Mouse (Mus musculus) CH12.LX (cell line): Measurements from ENCODE around the gene Ugt1a2. TPM values are rescaled to one million over a fixed set of nuclear protein-coding genes. Genes with fewer than 3 reads are reported as not detected.

ENCODE experiments used
- DNase-seq: peaks from one replicate; pipeline ENCODE4 v3.0.0-alpha.2; 2013; ENCODE audit errors: extremely low read depth
- H3K27ac ChIP-seq: 2 replicates; pipeline ENCODE4 v1.5.1; 2012; ENCODE audit warnings: low read depth, mild to moderate bottlenecking, control low read depth, moderate library complexity; ENCODE audit not compliant: insufficient read depth
- H3K27me3 ChIP-seq: replicated peaks from 2 replicates; pipeline ENCODE3; 2012; ENCODE audit warnings: inconsistent platforms
- H3K36me3 ChIP-seq, 2 experiments: replicated peaks in 1 of 2; 2 replicates each; pipeline versions ENCODE3 to v1.6.1; 2012; ENCODE audit warnings: inconsistent platforms in 1 of 2, low read length in 1 of 2, mild to moderate bottlenecking in 1 of 2, mixed read lengths in 1 of 2, moderate library complexity in 1 of 2; ENCODE audit not compliant: control insufficient read depth in 1 of 2, insufficient read depth in 1 of 2
- H3K4me1 ChIP-seq, 2 experiments: 2 replicates each; pipeline ENCODE4 v1.6.1; 2012; ENCODE audit warnings: inconsistent platforms in 1 of 2, moderate library complexity in 1 of 2; ENCODE audit not compliant: insufficient read depth in 2 of 2, control insufficient read depth in 1 of 2
- H3K4me2 ChIP-seq: 2 replicates; pipeline ENCODE4 v1.6.1; 2012; ENCODE audit warnings: low read depth, mild to moderate bottlenecking, control low read depth; ENCODE audit not compliant: poor library complexity, insufficient read depth, severe bottlenecking
- H3K4me3 ChIP-seq, 3 experiments: fragments of 150-350 bp in 1 of 3; sonication (generic) in 1 of 3; replicated peaks in 1 of 3; 2 replicates each; pipeline versions ENCODE3 to v1.5.1; 2011 to 2012; ENCODE audit warnings: low read depth in 2 of 3, low read length in 2 of 3, mild to moderate bottlenecking in 2 of 3, moderate library complexity in 2 of 3, control low read depth in 1 of 3, improper control_type of control experiment in 1 of 3, inconsistent platforms in 1 of 3, mixed read lengths in 1 of 3; ENCODE audit not compliant: poor library complexity in 1 of 3
- H3K79me2 ChIP-seq: replicated peaks from 2 replicates; pipeline ENCODE4 v1.6.1; 2012; ENCODE audit warnings: mild to moderate bottlenecking, moderate library complexity; ENCODE audit not compliant: control insufficient read depth, poor library complexity, insufficient read depth, severe bottlenecking; ENCODE audit errors: extremely low read depth
- H3K9ac ChIP-seq: 2 replicates; pipeline ENCODE4 v1.6.1; 2012; ENCODE audit warnings: low read depth, mild to moderate bottlenecking, control low read depth, moderate library complexity; ENCODE audit not compliant: insufficient read depth
- H3K9me3 ChIP-seq: replicated peaks from 2 replicates; pipeline ENCODE3; 2012; ENCODE audit warnings: low read length, inconsistent platforms, mixed read lengths
- CHD1 ChIP-seq: IDR thresholded peaks from 2 replicates; pipeline ENCODE4 v1.6.1; 2012; ENCODE audit warnings: low read depth, low read length, improper control_type of control experiment, inconsistent platforms
- CHD2 ChIP-seq: IDR thresholded peaks from 2 replicates; pipeline ENCODE4 v1.6.1; 2011; ENCODE audit warnings: low read length, improper control_type of control experiment
- CTCF ChIP-seq, 2 experiments: IDR thresholded peaks in 1 of 2; conservative IDR thresholded peaks in 1 of 2; 2 replicates each; pipeline ENCODE4 v1.5.1; 2011 to 2012; ENCODE audit warnings: low read depth in 2 of 2, low read length in 2 of 2, improper control_type of control experiment in 1 of 2, inconsistent platforms in 1 of 2, mild to moderate bottlenecking in 1 of 2, moderate library complexity in 1 of 2
- ELF1 ChIP-seq: IDR thresholded peaks from 2 replicates; pipeline ENCODE4 v1.6.1; 2014; ENCODE audit warnings: low read depth, mild to moderate bottlenecking, inconsistent platforms, low read length, improper control_type of control experiment
- EP300 ChIP-seq: IDR thresholded peaks from 2 replicates; pipeline ENCODE4 v1.6.1; 2011; ENCODE audit warnings: low read length, improper control_type of control experiment
- ETS1 ChIP-seq: conservative IDR thresholded peaks from 2 replicates; pipeline ENCODE4 v1.6.1; 2012; ENCODE audit warnings: low read depth, mild to moderate bottlenecking, inconsistent platforms, low read length, improper control_type of control experiment, moderate library complexity
- GABPA ChIP-seq: IDR thresholded peaks from 2 replicates; pipeline ENCODE4 v1.6.1; 2012; ENCODE audit warnings: low read depth, low read length, improper control_type of control experiment, inconsistent platforms; ENCODE audit not compliant: insufficient replicate concordance
- IRF4 ChIP-seq: IDR thresholded peaks from 2 replicates; pipeline ENCODE4 v1.6.1; 2014; ENCODE audit warnings: low read depth, mild to moderate bottlenecking, inconsistent platforms, low read length, improper control_type of control experiment
- JUN ChIP-seq: IDR thresholded peaks from 2 replicates; pipeline ENCODE4 v1.6.1; 2011; ENCODE audit warnings: low read depth, mild to moderate bottlenecking, low read length, improper control_type of control experiment, moderate library complexity; ENCODE audit not compliant: insufficient read depth
- KAT2A ChIP-seq: IDR thresholded peaks from 2 replicates; pipeline ENCODE4 v1.6.1; 2012; ENCODE audit warnings: low read length, improper control_type of control experiment, inconsistent platforms; ENCODE audit not compliant: insufficient replicate concordance
- MAFK ChIP-seq: IDR thresholded peaks from 2 replicates; pipeline ENCODE4 v1.6.1; 2011; ENCODE audit warnings: low read length, improper control_type of control experiment; ENCODE audit not compliant: insufficient replicate concordance
- MAZ ChIP-seq: IDR thresholded peaks from 2 replicates; pipeline ENCODE4 v1.6.1; 2012; ENCODE audit warnings: low read depth, mild to moderate bottlenecking, inconsistent platforms, low read length, improper control_type of control experiment, moderate library complexity
- MEF2A ChIP-seq: IDR thresholded peaks from 2 replicates; pipeline ENCODE4 v1.6.1; 2014; ENCODE audit warnings: low read depth, mild to moderate bottlenecking, inconsistent platforms, low read length, improper control_type of control experiment, borderline replicate concordance
- NELFE ChIP-seq: IDR thresholded peaks from 2 replicates; pipeline ENCODE4 v1.6.1; 2011; ENCODE audit warnings: low read depth, low read length, improper control_type of control experiment
- PAX5 ChIP-seq: IDR thresholded peaks from 2 replicates; pipeline ENCODE4 v1.6.1; 2012; ENCODE audit warnings: low read length, inconsistent platforms, mixed read lengths
- RCOR1 ChIP-seq: conservative IDR thresholded peaks from 2 replicates; pipeline ENCODE4 v1.6.1; 2012; ENCODE audit warnings: low read depth, mild to moderate bottlenecking, inconsistent platforms, low read length, improper control_type of control experiment
- SIN3A ChIP-seq: IDR thresholded peaks from 2 replicates; pipeline ENCODE4 v1.6.1; 2012; ENCODE audit warnings: low read length, improper control_type of control experiment, inconsistent platforms
- SMC3 ChIP-seq: IDR thresholded peaks from 2 replicates; pipeline ENCODE4 v1.6.1; 2011; ENCODE audit warnings: low read depth, low read length, improper control_type of control experiment
- UBTF ChIP-seq: IDR thresholded peaks from 2 replicates; pipeline ENCODE4 v1.6.1; 2012; ENCODE audit warnings: low read depth, mild to moderate bottlenecking, inconsistent platforms, low read length, improper control_type of control experiment, moderate library complexity
- USF1 ChIP-seq: IDR thresholded peaks from 2 replicates; pipeline ENCODE4 v1.6.1; 2014; ENCODE audit warnings: low read depth, mild to moderate bottlenecking, inconsistent platforms, low read length, improper control_type of control experiment
- USF2 ChIP-seq: conservative IDR thresholded peaks from 2 replicates; pipeline ENCODE4 v1.6.1; 2011; ENCODE audit warnings: low read depth, low read length, improper control_type of control experiment
- ZC3H11A ChIP-seq: IDR thresholded peaks from 2 replicates; pipeline ENCODE4 v1.6.1; 2012; ENCODE audit warnings: low read depth, mild to moderate bottlenecking, inconsistent platforms, low read length, improper control_type of control experiment
- ZKSCAN1 ChIP-seq: IDR thresholded peaks from 2 replicates; pipeline ENCODE4 v1.6.1; 2012; ENCODE audit warnings: low read depth, inconsistent platforms, low read length, improper control_type of control experiment, borderline replicate concordance
- ZMIZ1 ChIP-seq: IDR thresholded peaks from 2 replicates; pipeline ENCODE4 v1.6.1; 2012; ENCODE audit warnings: low read depth, mild to moderate bottlenecking, inconsistent platforms, low read length, improper control_type of control experiment
- ZNF384 ChIP-seq: IDR thresholded peaks from 2 replicates; pipeline ENCODE4 v1.6.1; 2012; ENCODE audit warnings: low read depth, low read length, improper control_type of control experiment, inconsistent platforms
- dilution Hi-C: fragments of 300-500 bp; cut with MboI; formaldehyde crosslinking; loops from 2 replicates; pipeline ENCODE4 v1.14.3; 2020; ENCODE audit warnings: low sequenced_read_pairs; ENCODE audit not compliant: extremely low pct_unique_long_range_greater_than_20kb, extremely low pct_ligation_motif_present
- in situ Hi-C: fragments of 300-500 bp; cut with MboI; formaldehyde crosslinking; loops from 3 replicates; pipeline ENCODE4 v1.14.3; 2019; ENCODE audit warnings: low sequenced_read_pairs, low pct_ligation_motif_present, low pct_unique_long_range_greater_than_20kb, mixed read lengths
- polyA plus RNA-seq: library from polyadenylated mRNA; unstranded; fragments of >175 nt; gene quantifications from 2 replicates; pipeline ENCODE4 v1.2.1, GENCODE M21; 2012; ENCODE audit warnings: low read depth; ENCODE audit not compliant: insufficient read length
- total RNA-seq, 2 experiments: library from RNA; depleted of rRNA; stranded (reverse); fragments of 300-350 nt in 1 of 2; fragments of >200 nt in 1 of 2; gene quantifications; 2 replicates each; pipeline ENCODE4 v1.2.3; 2012 to 2014

Gene Ugt1a2
- total and polyA plus RNA-seq, 3 experiments: not detected

DNA sequence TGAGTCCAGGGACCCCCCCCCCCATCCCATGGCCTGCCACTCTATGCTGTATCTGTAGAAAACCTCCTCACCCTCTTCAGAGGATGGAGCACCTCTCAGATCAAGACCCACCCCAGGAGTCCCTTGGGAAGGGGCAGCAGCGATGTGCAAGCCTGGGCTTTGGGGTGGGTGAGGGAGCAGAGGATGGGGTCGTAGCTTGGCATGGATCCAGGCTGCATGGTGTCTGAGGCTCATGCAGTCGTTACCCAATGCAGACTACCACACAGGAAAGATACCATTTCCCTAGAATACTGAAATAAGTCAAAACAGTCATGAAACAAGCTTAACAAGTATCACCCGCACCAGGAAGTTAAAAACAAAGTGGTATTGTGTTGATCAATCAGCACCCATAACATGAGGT is 48.3 kb downstream of the Ugt1a2 start:
- no peak overlapping the region for H3K27ac ChIP-seq
- H3K36me3 ChIP-seq: no peaks in the 10 kb centered on the region
- in situ Hi-C loops (no loop called here), dilution Hi-C loops (no loop called here)
- no peak overlapping the region for H3K9ac ChIP-seq
- peaks cover 80% of the 10 kb centered on the region for H3K9me3 ChIP-seq
- TF ChIP-seq KAT2A (no peak), UBTF (no peak), MAFK (no peak), NELFE (no peak), ETS1 (no peak), JUN (no peak), PAX5 (no peak), CTCF (conservative IDR thresholded peaks at IDR 0.05 in 1 of 2, IDR thresholded peaks at IDR 0.05 in 1 of 2; ENCODE audit: low read depth in 2 of 2, low read length in 2 of 2) (no peak), CHD1 (no peak), SMC3 (no peak), CHD2 (no peak)
- TF ChIP-seq, all 38 proteins: peak for 0
- H3K79me2 ChIP-seq: no peaks in the 10 kb centered on the region
- H3K4me2 ChIP-seq: no peak overlapping the region
- H3K27me3 ChIP-seq: peaks cover 10% of the 10 kb centered on the region
- no peaks in the 10 kb centered on the region for H3K4me1 ChIP-seq
- DNase-seq: no peak
- no peak overlapping the region for H3K4me3 ChIP-seq

DNA sequence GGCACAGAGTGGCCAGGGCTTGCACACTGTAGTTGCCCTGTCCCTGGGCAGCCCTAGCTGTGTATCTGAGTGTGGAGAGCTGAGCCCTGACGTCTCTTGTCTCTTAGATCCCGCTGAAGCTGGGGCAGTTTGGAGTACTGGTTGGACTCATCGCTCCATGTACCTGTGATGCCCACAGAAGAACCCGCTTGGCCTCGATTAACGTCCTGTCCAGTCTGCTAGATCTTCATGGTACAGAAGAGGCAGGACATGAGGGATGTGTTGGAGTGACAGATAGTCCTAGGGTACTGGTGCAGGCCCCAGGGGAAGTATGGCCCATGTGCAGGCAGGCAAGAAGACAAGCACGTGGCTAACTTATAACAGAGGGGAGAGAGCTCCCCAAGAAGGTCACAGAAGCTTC is 49.2 kb downstream of the Ugt1a2 start:
- Histone ChIP-seq H3K27ac (no peak overlapping the region), H3K9me3 (peaks cover 75% of the 10 kb centered on the region)
- in situ Hi-C loops: no loop called here

DNA sequence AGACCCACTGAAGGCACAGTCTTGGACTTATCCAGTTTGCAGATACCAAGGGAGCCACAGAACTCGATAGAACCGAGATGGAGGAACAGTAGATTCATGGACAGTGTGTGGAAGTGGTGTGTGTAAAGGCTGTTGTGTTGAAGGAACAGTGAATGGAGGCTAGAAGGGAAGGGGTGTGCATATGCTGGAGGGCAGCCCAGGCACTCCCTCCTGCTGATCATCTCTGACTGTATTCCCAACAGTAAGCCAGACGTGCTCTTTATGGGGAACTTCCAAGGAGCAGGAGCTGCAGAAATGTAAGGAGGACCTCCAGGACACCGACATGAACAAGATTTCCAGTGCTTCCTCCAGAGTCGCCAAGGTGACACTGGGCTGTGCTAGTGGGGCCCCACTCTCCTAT is 49.6 kb downstream of the Ugt1a2 start:
- Histone ChIP-seq H3K9ac (no peak overlapping the region), H3K4me1 (no peaks in the 10 kb centered on the region), H3K4me3 (no peak overlapping the region), H3K79me2 (no peaks in the 10 kb centered on the region), H3K4me2 (no peak overlapping the region), H3K9me3 (peaks cover 75% of the 10 kb centered on the region), H3K27me3 (peaks cover 15% of the 10 kb centered on the region), H3K36me3 (no peaks in the 10 kb centered on the region), H3K27ac (no peak overlapping the region)
- in situ Hi-C loops (no loop called here), dilution Hi-C loops (no loop called here)
- DNase-seq: no peak
- TF ChIP-seq MAFK (no peak), ZNF384 (no peak), MEF2A (no peak), ETS1 (no peak), ZKSCAN1 (no peak), CHD1 (no peak), EP300 (no peak), NELFE (no peak), ZC3H11A (no peak), RCOR1 (no peak), MAZ (no peak), GABPA (no peak), SIN3A (no peak), CHD2 (no peak), IRF4 (no peak), ELF1 (no peak)

More for the DNA sequence above, 49.2 kb downstream of the Ugt1a2 start:
- Histone ChIP-seq H3K36me3 (no peaks in the 10 kb centered on the region), H3K9ac (no peak overlapping the region), H3K27me3 (peaks cover 12% of the 10 kb centered on the region), H3K4me1 (no peaks in the 10 kb centered on the region), H3K4me3 (no peak overlapping the region), H3K4me2 (no peak overlapping the region), H3K79me2 (no peaks in the 10 kb centered on the region)
- dilution Hi-C loops: no loop called here
- no peak for DNase-seq
- no peak for TF ChIP-seq GABPA
- no peak for TF ChIP-seq ZMIZ1
- no peak for TF ChIP-seq EP300
- TF ChIP-seq ZKSCAN1: no peak
- TF ChIP-seq USF2: no peak
- TF ChIP-seq KAT2A: no peak
- TF ChIP-seq JUN: no peak
- no peak for TF ChIP-seq RCOR1
- no peak for TF ChIP-seq USF1
- no peak for TF ChIP-seq SMC3
- TF ChIP-seq ZNF384: no peak
